Mouse (Mus musculus): ENCODE results near the gene Gpr108. TPM values are rescaled to one million over a fixed set of nuclear protein-coding genes. Genes with fewer than 3 reads are reported as not detected.

The Gpr108 gene
- polyA plus RNA-seq, 1 experiment from 2014 or later = 44.2 TPM

DNA sequence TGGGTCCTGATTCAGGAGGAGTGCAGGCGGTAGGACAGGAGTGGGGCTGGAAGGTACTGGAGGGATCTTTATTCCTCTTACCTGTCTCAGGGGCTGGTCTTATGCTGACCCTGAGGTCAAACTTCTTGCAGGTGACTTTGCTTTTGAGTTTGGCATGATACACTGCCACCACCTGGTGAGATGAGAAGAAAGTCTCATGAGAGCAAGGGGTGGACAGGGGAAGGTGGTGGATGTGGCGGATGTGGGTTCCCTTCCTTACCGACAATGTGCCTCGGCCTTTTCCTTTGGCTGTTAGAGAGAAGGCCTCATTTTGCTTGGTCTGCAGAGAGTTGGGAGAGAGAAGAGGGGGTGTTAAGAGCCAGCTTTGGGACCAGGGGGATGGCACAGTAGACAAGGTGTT is 38.9 kb downstream of the Gpr108 start:
- H3K4me3 ChIP-seq (ENCODE audit: low read length) = no peak overlapping the region
- no peak for ATAC-seq (ENCODE audit: low read depth)

DNA sequence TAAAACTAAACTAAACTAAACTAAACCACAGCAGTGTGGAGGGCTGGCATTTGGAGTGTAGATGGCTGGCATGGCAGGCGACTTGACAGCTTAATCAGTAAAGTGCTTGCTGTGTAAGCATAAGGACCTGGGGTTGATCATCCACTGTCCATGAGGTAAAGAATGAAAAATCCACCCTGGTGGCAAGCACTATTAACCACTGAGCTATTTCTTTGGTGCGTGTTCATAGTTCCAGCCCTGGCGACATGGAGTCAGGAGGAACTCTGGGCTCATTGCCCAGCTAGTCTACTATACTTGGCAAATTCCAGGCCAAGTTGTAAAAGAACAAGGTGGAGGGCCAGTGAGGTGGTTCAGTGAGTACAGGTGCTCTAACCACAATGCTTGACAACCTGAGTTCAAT is 40.3 kb downstream of the Gpr108 start:
- no peak overlapping the region for H3K9ac ChIP-seq (ENCODE audit: low read length)
- WGBS = 69% methylated on average over 3 of the region's 3 CpGs

More for the DNA sequence above, 38.9 kb downstream of the Gpr108 start:
- Histone ChIP-seq H3K27ac (ENCODE audit: low read length) (no peak overlapping the region), H3K4me2 (ENCODE audit: low read depth, low read length) (no peak overlapping the region), H3K4me1 (replicated peaks; ENCODE audit: control insufficient read depth, insufficient read depth, low read length) (no peaks in the 10 kb centered on the region), H3K9ac (ENCODE audit: low read length) (no peak overlapping the region), H3K9me3 (ENCODE audit: control insufficient read depth, low read length) (no peaks in the 10 kb centered on the region), H3K36me3 (ENCODE audit: control insufficient read depth, insufficient read depth, low read length) (no peaks in the 10 kb centered on the region), H3K27me3 (ENCODE audit: control insufficient read depth, insufficient read depth, low read depth, low read length) (no peaks in the 10 kb centered on the region)
- WGBS = 66% methylated on average over 4 of the region's 4 CpGs

DNA sequence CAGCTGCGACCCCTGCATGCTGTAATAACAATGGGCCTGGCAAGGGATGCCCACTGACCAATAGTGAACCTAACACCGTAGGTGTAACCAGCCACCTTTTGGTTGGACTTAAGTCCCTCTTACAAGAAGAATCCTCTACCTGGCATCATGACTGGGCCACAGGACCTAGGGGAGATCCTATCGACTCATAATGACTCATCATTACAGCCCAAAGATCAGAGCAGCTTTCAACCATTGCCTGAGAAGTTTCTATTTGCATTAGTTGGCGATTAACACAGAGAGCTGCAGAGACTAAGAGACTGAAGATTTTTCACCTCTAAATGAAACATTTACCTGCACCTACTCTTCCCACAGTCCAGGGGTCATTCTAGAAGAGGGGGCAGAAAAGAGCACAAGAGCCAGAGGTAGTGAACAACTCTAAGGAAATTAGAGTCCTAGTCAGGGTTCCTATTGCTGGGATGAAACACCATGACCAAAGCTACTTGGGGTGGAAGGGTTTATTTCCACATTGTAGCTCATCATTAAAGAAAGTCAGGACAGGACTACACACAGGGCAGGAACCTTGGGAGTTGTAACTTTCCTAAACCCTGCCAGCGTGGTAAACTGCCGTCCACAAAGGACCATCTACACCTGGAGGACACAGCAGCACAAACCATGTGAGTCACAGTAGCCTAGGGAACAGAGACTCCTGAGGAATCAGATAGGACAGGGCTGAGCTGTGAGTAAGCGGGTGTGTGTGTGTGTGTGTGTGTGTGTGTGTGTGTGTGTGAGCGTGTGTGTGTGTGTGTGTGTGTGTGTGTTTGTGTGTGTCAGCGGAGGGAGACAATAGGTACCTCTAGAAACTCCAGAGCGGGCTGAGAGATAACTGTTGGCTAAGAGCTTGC is 46.2 kb downstream of the Gpr108 start:
- no peak overlapping the region for H3K27ac ChIP-seq (ENCODE audit: low read length)
- H3K4me3 ChIP-seq (ENCODE audit: low read length) = no peak overlapping the region
- H3K27me3 ChIP-seq (ENCODE audit: control insufficient read depth, insufficient read depth, low read depth, low read length) = no peaks in the 10 kb centered on the region
- H3K4me1 ChIP-seq (replicated peaks; ENCODE audit: control insufficient read depth, insufficient read depth, low read length) = no peaks in the 10 kb centered on the region
- 71% methylated on average over 10 of the region's 10 CpGs for WGBS
- no peak overlapping the region for H3K4me2 ChIP-seq (ENCODE audit: low read depth, low read length)
- H3K9ac ChIP-seq (ENCODE audit: low read length) = no peak overlapping the region
- H3K36me3 ChIP-seq (ENCODE audit: control insufficient read depth, insufficient read depth, low read length) = no peaks in the 10 kb centered on the region
- no peak for ATAC-seq (ENCODE audit: low read depth)
- H3K9me3 ChIP-seq (ENCODE audit: control insufficient read depth, low read length) = no peaks in the 10 kb centered on the region

More for the DNA sequence above, 40.3 kb downstream of the Gpr108 start:
- H3K27ac ChIP-seq (ENCODE audit: low read length) = no peak overlapping the region
- no peak overlapping the region for H3K4me3 ChIP-seq (ENCODE audit: low read length)
- ATAC-seq (ENCODE audit: low read depth) = no peak
- no peaks in the 10 kb centered on the region for H3K9me3 ChIP-seq (ENCODE audit: control insufficient read depth, low read length)
- H3K4me2 ChIP-seq (ENCODE audit: low read depth, low read length) = no peak overlapping the region
- H3K36me3 ChIP-seq (ENCODE audit: control insufficient read depth, insufficient read depth, low read length) = no peaks in the 10 kb centered on the region
- H3K27me3 ChIP-seq (ENCODE audit: control insufficient read depth, insufficient read depth, low read depth, low read length) = no peaks in the 10 kb centered on the region
- no peaks in the 10 kb centered on the region for H3K4me1 ChIP-seq (replicated peaks; ENCODE audit: control insufficient read depth, insufficient read depth, low read length)

DNA sequence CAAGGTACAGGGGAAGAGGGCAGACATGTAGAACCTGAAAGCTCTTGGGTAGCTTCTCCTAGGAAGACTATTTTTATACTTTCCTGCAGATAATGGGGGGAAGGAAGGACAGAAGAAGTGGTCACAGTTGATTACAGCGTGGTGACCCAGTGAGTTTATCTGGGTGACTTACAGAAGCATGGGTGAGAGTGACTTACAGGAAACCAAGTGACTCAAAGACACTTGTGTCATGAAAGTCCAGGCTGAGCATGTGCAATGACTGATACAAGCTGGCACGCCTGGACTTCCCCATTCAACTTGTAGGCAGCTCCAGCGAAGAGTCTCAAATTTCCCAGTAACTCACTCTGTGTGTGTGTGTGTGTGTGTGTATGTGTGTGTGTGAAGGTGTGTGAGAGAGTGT is 50.0 kb downstream of the Gpr108 start:
- H3K9me3 ChIP-seq (ENCODE audit: control insufficient read depth, low read length) = no peaks in the 10 kb centered on the region
- H3K36me3 ChIP-seq (ENCODE audit: control insufficient read depth, insufficient read depth, low read length) = no peaks in the 10 kb centered on the region
- no peak; the same call in 1 of the 2 replicates for ATAC-seq (ENCODE audit: low read depth)
- H3K4me2 ChIP-seq (ENCODE audit: low read depth, low read length) = no peak overlapping the region
- H3K4me3 ChIP-seq (ENCODE audit: low read length) = no peak overlapping the region
- H3K27ac ChIP-seq (ENCODE audit: low read length) = no peak overlapping the region
- no peaks in the 10 kb centered on the region for H3K4me1 ChIP-seq (replicated peaks; ENCODE audit: control insufficient read depth, insufficient read depth, low read length)
- no peak overlapping the region for H3K9ac ChIP-seq (ENCODE audit: low read length)
- WGBS = 61% methylated on average over 3 of the region's 3 CpGs
- H3K27me3 ChIP-seq (ENCODE audit: control insufficient read depth, insufficient read depth, low read depth, low read length) = no peaks in the 10 kb centered on the region

DNA sequence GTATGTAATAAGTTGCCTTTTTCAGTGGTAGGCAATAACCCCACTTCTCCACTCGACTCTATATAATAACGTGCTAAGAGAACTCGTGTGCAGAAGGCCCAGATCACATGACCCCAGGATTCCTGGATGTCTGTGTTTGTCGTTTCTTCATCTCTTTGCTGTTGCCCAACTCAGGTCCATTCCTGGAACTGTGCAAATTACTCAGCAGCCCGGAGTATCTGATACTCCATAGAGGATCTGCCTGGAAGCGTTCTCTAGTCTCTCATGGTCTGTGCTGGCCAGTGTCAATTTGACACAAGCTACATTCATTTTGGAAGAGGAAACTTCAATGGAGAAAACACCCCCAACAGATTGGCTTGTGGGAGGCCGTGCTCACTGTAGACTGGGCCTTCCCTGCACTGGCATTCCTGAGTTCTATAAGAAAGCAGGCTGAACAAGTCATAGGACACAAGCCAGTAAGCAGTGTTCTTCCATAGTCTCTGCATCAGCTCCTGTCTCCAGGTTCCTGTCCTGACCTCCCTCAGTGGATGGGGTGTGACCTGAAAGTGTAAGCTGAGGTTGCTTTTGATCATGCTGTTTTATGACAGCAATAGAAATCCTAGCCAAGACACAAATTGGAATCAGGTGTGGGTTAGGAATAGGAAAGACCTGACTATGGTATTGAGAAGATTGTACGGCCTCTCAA is 52.8 kb downstream of the Gpr108 start:
- Histone ChIP-seq H3K9ac (ENCODE audit: low read length) (no peak overlapping the region), H3K9me3 (ENCODE audit: control insufficient read depth, low read length) (no peaks in the 10 kb centered on the region), H3K4me1 (replicated peaks; ENCODE audit: control insufficient read depth, insufficient read depth, low read length) (no peaks in the 10 kb centered on the region), H3K36me3 (ENCODE audit: control insufficient read depth, insufficient read depth, low read length) (no peaks in the 10 kb centered on the region), H3K27ac (ENCODE audit: low read length) (no peak overlapping the region), H3K4me2 (ENCODE audit: low read depth, low read length) (no peak overlapping the region), H3K27me3 (ENCODE audit: control insufficient read depth, insufficient read depth, low read depth, low read length) (no peaks in the 10 kb centered on the region), H3K4me3 (ENCODE audit: low read length) (no peak overlapping the region)
- WGBS = 72% methylated on average over 8 of the region's 8 CpGs
- no peak for ATAC-seq (ENCODE audit: low read depth)

DNA sequence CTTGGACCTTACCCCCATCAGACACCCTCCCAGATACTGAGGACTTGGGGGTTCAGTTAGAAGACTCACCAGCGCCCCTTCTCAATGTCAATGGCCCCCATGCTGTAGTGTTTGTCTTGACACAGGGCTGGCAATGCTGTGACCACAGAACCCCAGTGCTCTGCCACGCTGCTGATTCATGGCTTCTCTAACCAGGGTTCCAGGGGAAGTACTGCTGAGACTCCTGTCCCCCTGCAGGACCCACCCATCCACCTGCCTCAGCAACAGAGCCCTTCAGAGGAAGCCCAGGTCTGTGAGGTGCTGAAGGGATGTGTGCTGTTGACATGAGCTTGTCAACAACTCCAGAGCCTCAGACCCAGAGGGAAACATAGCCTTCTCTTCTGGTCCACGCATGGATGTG is 53.5 kb downstream of the Gpr108 start:
- H3K4me1 ChIP-seq (replicated peaks; ENCODE audit: control insufficient read depth, insufficient read depth, low read length) = no peaks in the 10 kb centered on the region
- H3K9me3 ChIP-seq (ENCODE audit: control insufficient read depth, low read length) = no peaks in the 10 kb centered on the region
- H3K27me3 ChIP-seq (ENCODE audit: control insufficient read depth, insufficient read depth, low read depth, low read length) = no peaks in the 10 kb centered on the region
- no peaks in the 10 kb centered on the region for H3K36me3 ChIP-seq (ENCODE audit: control insufficient read depth, insufficient read depth, low read length)
- no peak overlapping the region for H3K4me2 ChIP-seq (ENCODE audit: low read depth, low read length)
- no peak overlapping the region for H3K27ac ChIP-seq (ENCODE audit: low read length)
- no peak overlapping the region for H3K4me3 ChIP-seq (ENCODE audit: low read length)
- H3K9ac ChIP-seq (ENCODE audit: low read length) = no peak overlapping the region
- no peak for ATAC-seq (ENCODE audit: low read depth)
- WGBS = 74% methylated on average over 3 of the region's 3 CpGs

DNA sequence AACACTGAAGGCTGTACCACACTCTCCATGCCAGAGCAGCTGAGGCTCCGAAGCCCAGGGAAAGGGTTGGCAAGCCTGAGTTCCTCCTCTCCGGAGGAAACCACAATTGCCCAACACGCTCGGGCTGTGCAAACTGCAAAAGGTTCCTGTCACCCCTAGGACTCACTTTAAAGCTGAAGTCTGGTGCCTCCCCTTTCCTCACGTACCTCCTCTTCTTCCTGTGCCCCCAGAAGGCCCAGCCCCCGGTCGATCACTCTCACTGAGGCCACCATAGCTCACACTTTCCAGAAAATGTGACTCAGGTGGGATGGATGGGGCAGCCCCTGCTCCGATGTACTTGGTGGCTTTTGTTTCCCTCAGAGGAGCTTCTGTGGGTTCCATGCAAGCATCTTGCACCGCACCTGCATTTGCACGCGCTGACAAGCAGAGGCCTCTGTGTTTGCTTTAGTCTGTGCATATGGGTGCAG is 54.2 kb downstream of the Gpr108 start, which contains the start of gene Tnfsf14:
Gene Tnfsf14 (minus strand): TSS at position 137 of the 467 bp plus-strand sequence.
- Histone ChIP-seq H3K9me3 (ENCODE audit: control insufficient read depth, low read length) (no peaks in the 10 kb centered on the region), H3K9ac (ENCODE audit: low read length) (no peak within 1 kb of the TSS), H3K36me3 (ENCODE audit: control insufficient read depth, insufficient read depth, low read length) (no peaks in the 10 kb centered on the region), H3K27me3 (ENCODE audit: control insufficient read depth, insufficient read depth, low read depth, low read length) (no peaks in the 10 kb centered on the region), H3K4me2 (ENCODE audit: low read depth, low read length) (no peak within 1 kb of the TSS), H3K4me3 (ENCODE audit: low read length) (no peak within 1 kb of the TSS), H3K4me1 (replicated peaks; ENCODE audit: control insufficient read depth, insufficient read depth, low read length) (no peaks in the 10 kb centered on the region), H3K27ac (ENCODE audit: low read length) (no peak within 1 kb of the TSS)
- no peak for ATAC-seq (ENCODE audit: low read depth)
- WGBS = 67% methylated on average over 11 of the region's 11 CpGs

DNA sequence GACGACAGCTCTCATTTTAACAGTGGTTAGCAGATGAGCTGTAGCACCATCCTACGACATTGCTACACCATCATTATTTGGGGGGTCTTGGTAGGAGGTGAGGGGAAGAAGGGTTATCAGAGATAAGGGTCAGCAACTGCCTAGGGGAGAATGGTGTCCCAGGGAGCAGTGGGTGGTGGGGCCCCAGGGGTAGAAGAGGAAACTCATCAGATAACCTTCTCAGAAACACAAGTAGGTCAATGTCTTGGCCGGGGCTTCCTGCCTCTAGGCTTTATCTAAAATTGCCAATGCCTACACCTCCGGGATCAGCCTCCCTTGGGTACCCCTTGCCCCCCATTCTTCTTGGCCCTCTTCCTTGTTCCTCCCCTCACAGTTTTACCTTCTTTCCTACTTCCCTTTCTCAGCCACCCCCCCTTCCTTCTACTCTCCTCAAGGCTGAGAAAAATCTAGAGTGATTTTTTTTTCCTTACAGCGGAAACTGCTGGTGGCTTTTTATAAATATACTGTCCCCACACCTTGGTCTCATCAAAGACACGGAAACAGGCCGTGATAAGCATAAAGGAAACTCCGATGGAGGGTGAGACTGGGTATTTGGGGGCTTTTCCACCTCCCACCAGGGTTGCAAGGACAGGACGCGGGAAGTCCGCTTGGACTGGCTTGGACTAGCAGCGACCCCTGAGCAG is 59.6 kb downstream of the Gpr108 start:
- ATAC-seq (ENCODE audit: low read depth) = no peak

DNA sequence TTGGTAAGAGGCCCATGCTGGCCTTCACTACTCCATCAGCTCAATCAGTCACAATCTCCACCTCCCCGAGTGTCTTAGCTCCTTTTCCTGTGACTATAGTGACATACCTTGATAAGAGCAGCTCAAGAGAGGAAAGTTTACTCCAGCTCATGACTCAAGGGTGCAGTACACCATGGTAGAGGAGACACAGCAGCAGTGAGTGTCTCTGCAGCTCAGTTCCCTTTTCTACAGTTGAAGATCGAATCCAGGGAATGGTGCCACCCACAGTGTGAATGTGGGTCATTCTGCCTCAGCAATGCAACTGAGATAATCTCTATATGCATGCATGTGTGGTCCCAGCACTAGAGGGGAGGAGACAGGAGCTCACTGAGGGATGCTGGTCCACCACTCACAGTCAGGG is 62.6 kb downstream of the Gpr108 start:
- no peak overlapping the region for H3K4me3 ChIP-seq (ENCODE audit: low read length)
- no peak for ATAC-seq (ENCODE audit: low read depth)
- H3K27me3 ChIP-seq (ENCODE audit: control insufficient read depth, insufficient read depth, low read depth, low read length) = no peaks in the 10 kb centered on the region
- 37% methylated on average over 2 of the region's 2 CpGs for WGBS
- H3K27ac ChIP-seq (ENCODE audit: low read length) = no peak overlapping the region
- H3K4me1 ChIP-seq (replicated peaks; ENCODE audit: control insufficient read depth, insufficient read depth, low read length) = no peaks in the 10 kb centered on the region
- H3K36me3 ChIP-seq (ENCODE audit: control insufficient read depth, insufficient read depth, low read length) = no peaks in the 10 kb centered on the region
- no peaks in the 10 kb centered on the region for H3K9me3 ChIP-seq (ENCODE audit: control insufficient read depth, low read length)
- H3K9ac ChIP-seq (ENCODE audit: low read length) = no peak overlapping the region
- H3K4me2 ChIP-seq (ENCODE audit: low read depth, low read length) = no peak overlapping the region

More for the DNA sequence above, 59.6 kb downstream of the Gpr108 start:
- H3K4me2 ChIP-seq (ENCODE audit: low read depth, low read length) = no peak overlapping the region
- no peaks in the 10 kb centered on the region for H3K36me3 ChIP-seq (ENCODE audit: control insufficient read depth, insufficient read depth, low read length)
- no peaks in the 10 kb centered on the region for H3K9me3 ChIP-seq (ENCODE audit: control insufficient read depth, low read length)
- no peak overlapping the region for H3K9ac ChIP-seq (ENCODE audit: low read length)
- no peak overlapping the region for H3K4me3 ChIP-seq (ENCODE audit: low read length)
- no peak overlapping the region for H3K27ac ChIP-seq (ENCODE audit: low read length)
- 60% methylated on average over 12 of the region's 12 CpGs for WGBS
- no peaks in the 10 kb centered on the region for H3K27me3 ChIP-seq (ENCODE audit: control insufficient read depth, insufficient read depth, low read depth, low read length)
- H3K4me1 ChIP-seq (replicated peaks; ENCODE audit: control insufficient read depth, insufficient read depth, low read length) = no peaks in the 10 kb centered on the region
